Mouse (Mus musculus) mature B cell (primary cell): Measurements from ENCODE around the gene Mctp2.

Experiments
- in situ Hi-C: fragments of 300-500 bp; cut with MboI; formaldehyde crosslinking; loops from 2 replicates; pipeline ENCODE4 v1.14.3; 2019

The Mctp2 gene

DNA sequence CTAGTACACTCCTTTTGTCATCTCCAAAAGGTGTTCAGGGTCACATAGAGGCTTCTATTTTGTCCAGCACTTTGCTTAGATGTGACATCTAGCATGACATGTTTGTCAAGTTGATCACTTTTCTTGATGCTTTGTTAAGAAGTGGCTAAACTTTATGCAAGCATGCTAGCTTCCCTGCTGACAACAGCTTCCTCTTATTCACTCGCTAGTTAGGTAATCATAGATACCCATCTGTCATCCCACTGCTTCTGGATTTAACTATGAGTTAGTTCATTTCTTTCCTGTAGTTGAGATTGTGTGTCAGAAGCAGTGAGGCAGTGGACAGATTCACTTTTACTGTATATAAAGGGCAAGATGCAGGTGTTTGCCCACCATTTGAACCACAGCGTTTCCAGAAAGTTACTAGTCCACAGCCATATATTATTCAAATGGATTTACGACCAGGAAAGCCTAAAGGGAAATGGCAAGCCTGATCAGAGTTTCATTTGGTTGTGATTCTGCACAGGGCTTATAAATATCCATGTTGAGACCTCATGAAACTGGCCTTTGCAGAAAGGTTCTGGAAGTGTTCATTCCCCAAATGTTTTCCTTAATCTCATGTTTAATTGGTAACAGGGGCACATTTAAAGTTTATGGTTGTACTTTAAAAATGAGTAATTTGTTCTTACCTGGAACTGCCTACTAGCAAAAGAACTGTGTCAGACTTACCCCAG is 216.8 kb downstream of the Mctp2 start:
- in situ Hi-C loops = no loop called here

DNA sequence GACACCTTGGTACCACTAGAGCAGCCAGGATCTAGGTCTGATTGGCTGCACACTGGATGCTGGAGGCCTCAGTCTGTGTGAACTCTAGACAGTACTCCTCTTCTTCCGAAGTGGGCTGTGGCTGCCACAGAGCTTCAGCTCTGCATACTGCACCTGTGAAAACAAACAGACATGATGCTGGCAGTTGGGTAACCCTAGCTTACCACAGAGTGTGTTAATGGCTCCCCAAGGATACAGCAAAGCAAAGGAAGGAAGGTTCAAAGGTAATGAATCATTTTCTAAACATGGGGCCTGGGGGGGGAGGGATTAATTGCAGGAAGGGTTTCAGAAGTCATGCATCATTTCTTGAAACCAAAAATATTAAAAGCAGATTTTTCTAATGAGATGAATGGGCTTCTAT is 225.7 kb downstream of the Mctp2 start:
- in situ Hi-C loops = no loop called here

DNA sequence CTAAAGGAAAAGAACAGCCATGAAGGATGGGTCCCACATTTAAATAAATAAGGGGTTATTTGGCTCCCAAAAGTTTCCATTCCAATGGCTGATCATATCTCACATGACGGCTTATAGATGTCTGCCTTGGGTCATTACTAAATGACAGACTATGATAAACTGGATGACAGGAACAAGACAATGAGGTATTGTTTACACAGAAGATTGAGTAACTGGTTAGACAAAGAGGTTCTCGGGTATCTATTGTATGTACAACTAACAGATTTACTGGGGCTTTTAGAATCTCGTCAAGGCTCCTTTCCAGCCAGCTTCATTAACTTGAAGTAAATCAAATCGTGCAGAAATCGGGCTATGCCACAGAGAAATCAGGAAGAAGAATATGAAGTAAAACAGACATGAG is 227.5 kb downstream of the Mctp2 start:
- in situ Hi-C loops = no loop called here

GRCm38 (mm10) chr7:72071418-72072184 is 234.8 kb downstream of the Mctp2 start:
- in situ Hi-C loops = no loop called here

DNA sequence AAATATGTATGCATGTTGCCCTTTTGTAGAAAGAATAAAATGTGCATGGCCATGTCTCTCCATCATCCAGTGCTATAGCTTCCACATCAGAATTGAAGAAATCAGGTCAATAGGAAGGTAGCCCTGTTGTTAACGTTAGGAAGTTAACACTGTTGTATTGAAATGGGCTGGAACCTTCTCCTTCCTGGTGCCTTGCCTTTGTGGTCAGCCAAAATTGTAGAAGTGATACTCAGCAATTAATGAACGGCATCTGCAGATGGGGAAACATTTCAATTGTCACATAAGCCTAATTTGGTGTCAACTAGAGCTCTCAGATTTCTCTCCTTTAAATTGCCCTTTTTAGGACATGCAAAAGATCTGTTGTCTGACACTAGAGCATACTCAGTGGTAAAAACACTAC is 238.0 kb downstream of the Mctp2 start:
- in situ Hi-C loops = no loop called here

DNA sequence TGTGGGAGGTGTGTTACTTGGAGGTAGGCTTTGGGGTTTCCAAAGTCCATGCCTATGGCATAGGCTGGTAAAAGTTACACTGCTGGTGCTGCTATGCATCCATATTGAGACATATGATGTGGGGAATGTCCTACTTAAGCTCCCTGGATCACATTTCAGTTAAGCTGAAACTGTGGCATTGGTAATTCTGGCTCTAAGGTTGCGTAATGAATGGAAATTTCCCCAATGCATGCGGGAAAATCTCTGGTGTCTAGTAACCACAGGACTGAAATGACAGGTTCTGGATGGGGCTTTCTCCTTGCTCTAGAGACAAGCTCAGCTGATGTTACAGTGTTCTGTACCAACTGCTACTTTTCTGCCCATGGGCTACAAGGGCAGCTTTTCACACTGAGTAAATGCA is 240.1 kb downstream of the Mctp2 start:
- in situ Hi-C loops = no loop called here

DNA sequence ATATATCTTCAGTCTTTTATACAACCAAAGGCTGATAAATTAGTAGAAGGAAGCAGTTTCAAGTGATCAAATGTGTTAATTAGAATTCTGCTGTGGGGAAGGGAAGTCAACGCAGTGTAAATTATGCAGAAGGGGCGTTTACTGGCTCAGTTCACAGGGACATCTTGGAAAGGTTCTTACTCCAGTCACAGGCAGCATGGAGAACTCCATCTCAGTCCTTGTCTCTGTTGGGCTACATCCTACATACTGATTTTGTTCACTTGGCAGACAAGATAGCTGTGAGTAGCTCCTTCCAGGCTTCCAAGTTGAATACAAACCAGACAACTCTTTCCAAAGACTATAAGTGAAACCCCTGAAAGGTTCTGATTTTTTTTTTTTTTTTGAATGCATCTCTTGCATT is 254.6 kb downstream of the Mctp2 start:
- in situ Hi-C loops = no loop called here

DNA sequence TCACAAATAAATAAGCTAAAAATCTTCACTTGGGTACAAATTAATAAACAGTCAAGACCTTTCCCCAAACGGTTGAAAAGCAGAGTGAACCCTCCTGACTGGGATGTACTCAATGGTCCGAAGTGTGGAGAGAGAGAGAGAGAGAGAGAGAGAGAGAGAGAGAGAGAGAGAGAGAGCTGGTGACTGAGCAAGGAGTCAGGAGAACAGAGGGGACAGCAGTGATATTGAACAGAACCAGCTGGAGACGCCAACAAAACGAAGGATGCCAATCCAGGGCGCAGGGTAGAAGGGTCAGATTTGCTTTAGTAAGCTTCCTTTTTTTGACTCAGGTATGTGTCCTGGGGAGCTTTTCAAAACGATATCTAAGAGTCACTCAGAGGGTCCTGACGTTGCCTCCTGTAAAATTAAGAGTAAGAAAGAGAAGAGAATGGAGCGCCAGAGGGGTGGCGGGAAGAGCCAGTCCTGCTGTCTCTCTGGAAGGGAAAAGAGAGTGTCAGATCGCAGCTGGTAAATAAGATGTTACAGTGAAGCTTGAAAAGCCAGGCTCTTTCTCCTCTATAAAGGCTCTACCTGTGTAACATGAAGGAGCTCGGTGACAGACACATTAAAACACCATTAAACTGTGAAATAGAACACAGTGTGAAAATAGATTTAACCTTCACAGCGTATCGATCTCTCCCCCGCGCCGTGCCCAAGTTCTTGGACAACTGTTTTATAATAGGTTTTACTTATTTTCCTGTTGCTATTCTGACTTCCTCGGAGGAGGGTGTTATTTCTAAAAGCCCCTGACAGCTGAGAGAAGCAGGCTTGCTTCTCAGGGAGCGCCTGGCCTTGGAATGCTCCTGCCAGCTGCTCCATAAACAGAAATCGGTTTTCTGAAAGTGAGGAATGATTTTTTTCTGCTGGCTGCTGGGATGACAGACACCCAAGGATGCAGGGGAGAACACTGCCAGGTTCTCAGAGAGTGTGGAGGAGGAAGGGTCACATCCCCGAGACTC is 258.5 kb downstream of the Mctp2 start:
- in situ Hi-C loops = no loop called here
